Mouse (Mus musculus) hindbrain, embryonic 16.5 days (tissue): Measurements from ENCODE around the gene BC024978. TPM values are rescaled to one million over a fixed set of nuclear protein-coding genes. Genes with fewer than 3 reads are reported as not detected.

Source experiments
- ATAC-seq: fragments of 200-750 bp; cut with Nextera tagmentation; 2 replicates; pipeline ENCODE4 v1.8.0; 2017; ENCODE audit warnings: moderate TSS enrichment, moderate library complexity
- H3K27ac ChIP-seq: fragments of 300-500 bp; sonication (generic); 2 replicates; pipeline ENCODE4 v1.5.1; 2014; ENCODE audit warnings: low read depth, mild to moderate bottlenecking, control low read depth, low read length, moderate library complexity
- H3K27me3 ChIP-seq: fragments of 300-500 bp; sonication (generic); replicated peaks from 2 replicates; pipeline ENCODE4 v1.6.1; 2014; ENCODE audit warnings: low read length; ENCODE audit not compliant: control insufficient read depth, insufficient read depth
- H3K36me3 ChIP-seq: fragments of 300-500 bp; sonication (generic); 2 replicates; pipeline ENCODE4 v1.6.1; 2014; ENCODE audit warnings: mild to moderate bottlenecking, low read length, moderate library complexity, mixed read lengths; ENCODE audit not compliant: control insufficient read depth, insufficient read depth
- H3K4me1 ChIP-seq: fragments of 300-500 bp; sonication (generic); 2 replicates; pipeline ENCODE4 v1.6.1; 2014; ENCODE audit warnings: low read depth, low read length; ENCODE audit not compliant: control insufficient read depth, insufficient read depth
- H3K4me2 ChIP-seq: fragments of 300-500 bp; sonication (generic); 2 replicates; pipeline ENCODE4 v1.6.1; 2014; ENCODE audit warnings: mild to moderate bottlenecking, low read length, control low read depth, moderate library complexity
- H3K4me3 ChIP-seq: fragments of 300-500 bp; sonication (generic); 2 replicates; pipeline ENCODE4 v1.5.1; 2014; ENCODE audit warnings: mild to moderate bottlenecking, low read length, control low read depth, moderate library complexity
- H3K9ac ChIP-seq: fragments of 300-500 bp; sonication (generic); 2 replicates; pipeline ENCODE4 v1.6.1; 2014; ENCODE audit warnings: low read depth, mild to moderate bottlenecking, control low read depth, low read length, moderate library complexity
- H3K9me3 ChIP-seq: fragments of 300-500 bp; sonication (generic); 2 replicates; pipeline ENCODE4 v1.6.1; 2014; ENCODE audit warnings: mild to moderate bottlenecking, low read length, moderate library complexity; ENCODE audit not compliant: control insufficient read depth
- WGBS: fragments of 180-500 bp; shearing (Covaris S2); extraction: QIAGEN DNeasy Blood & Tissue Kit; methylation state at CpG from one replicate; pipeline ENCODE4 v1.1.7; 2014; 5-methylcytosine and 5-hydroxymethylcytosine counted together
- microRNA counts: library from miRNA; unstranded; fragments of <30 nt; microRNA quantifications from one replicate; lab custom pipeline; 2016
- microRNA-seq: library from miRNA; unstranded; fragments of <30 nt; microRNA quantifications from one replicate; pipeline ENCODE4, GENCODE M21; 2017
- polyA plus RNA-seq: library from polyadenylated mRNA; unstranded; fragments of >200 nt; fragmentation: Nextera tagmentation; extraction: Ambion mirVana; gene quantifications from 2 replicates; pipeline ENCODE4 v1.2.1, GENCODE M21; 2015

BC024978 gene
- polyA plus RNA-seq, 1 experiment from 2014 or later: 2.7 TPM

DNA sequence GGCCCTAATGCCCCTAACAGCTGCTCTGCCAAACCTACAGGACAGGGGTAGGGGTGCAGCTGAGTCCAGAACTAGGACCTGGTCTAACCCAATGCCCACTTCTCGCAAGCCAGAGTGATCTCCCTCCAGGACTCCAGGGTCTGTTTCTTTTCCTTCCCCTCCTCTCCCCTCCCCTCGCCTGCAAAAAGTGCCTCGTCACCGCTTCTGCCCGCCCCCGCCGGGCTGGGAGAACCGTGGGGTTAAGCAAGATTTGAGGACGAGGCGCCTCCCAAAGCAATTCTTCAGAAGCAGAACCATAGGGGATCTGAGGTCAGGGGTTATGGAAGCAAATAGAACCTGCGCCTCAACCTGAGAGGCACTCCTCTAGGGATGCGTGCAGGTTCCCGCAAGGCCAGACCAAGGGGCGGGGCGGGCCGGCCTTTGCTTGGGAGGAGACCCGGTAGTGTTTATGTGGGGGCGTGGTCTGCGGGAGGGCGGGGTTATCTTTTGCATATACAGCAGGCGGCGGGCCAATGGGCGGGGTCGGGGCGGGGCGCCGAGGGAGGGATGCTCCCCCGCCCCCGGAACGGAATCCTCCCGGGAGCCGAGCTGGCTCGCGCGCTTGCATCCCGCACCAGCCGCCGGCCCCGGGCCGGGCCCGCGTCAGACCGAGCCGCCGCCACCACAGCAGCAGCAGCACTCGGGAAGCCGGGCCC, 62.8 kb downstream of the BC024978 start, which contains the start of gene Numbl:
Numbl (plus strand) TSS at position 229 of the 695 bp plus-strand sequence.
- Histone ChIP-seq H3K4me3 (peak within 1 kb of the TSS; percentile 72), H3K36me3 (peaks cover 11% of the 10 kb centered on the region), H3K9ac (peak within 1 kb of the TSS; percentile 80), H3K9me3 (no peaks in the 10 kb centered on the region), H3K4me2 (peak within 1 kb of the TSS; percentile 89), H3K27me3 (no peaks in the 10 kb centered on the region), H3K4me1 (peaks cover 28% of the 10 kb centered on the region), H3K27ac (peak within 1 kb of the TSS; percentile 92)
- WGBS: under 1% methylated on average over 35 of the region's 47 CpGs
- ATAC-seq: peak; percentile 73

DNA sequence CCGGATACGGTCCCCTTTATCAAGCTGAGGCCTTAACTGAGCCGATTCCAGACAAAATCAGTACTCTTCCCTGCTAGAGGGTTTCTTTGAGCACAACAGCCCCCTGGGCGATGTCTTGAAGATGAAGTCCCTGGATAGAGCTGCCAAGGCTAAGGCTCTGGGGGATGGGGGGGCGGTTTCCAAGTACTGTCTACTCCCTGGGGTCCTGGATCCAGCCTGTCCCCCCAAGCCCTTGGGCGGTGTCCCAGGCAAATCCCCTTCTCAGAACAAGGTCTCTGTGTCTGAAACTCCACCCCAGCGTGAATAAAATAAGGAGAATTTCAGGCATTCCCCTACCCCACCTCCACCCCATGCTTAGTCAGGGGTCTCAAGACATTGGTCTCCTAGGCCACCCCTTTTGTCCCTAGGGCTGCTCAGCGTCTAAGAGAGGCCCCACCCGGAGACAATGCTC, 63.7 kb downstream of the BC024978 start:
- Histone ChIP-seq H3K4me3 (peak overlapping the region; percentile 72), H3K27me3 (no peaks in the 10 kb centered on the region), H3K9ac (peak overlapping the region; percentile 80), H3K9me3 (no peaks in the 10 kb centered on the region), H3K36me3 (peaks cover 15% of the 10 kb centered on the region), H3K4me2 (peak overlapping the region; percentile 89), H3K27ac (peak overlapping the region; percentile 92), H3K4me1 (peaks cover 28% of the 10 kb centered on the region)
- peak; percentile 7; the same call in 1 of the 2 replicates for ATAC-seq
- WGBS: 2% methylated on average over 9 of the region's 9 CpGs

DNA sequence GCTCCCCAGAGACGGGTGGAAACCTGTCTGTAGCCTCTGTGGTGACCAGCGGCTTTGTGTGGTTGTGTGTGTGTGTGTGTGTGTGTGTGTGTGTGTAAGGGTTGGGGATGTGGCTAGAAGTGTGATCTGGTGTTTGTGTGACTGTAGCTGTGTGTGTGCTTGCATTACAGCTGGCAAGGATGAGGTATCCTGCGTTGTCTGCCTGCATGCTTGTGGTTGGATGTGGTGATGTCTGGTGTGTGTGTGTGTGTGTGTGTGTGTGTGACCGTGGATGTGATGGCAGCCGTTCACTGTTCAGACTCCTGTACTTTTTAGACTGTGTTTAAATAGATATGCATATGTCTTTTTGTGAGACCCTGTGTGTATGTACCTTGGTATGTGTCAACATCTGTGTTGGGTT, 64.2 kb downstream of the BC024978 start:
- Histone ChIP-seq H3K27ac (peak overlapping the region; percentile 92), H3K9me3 (no peaks in the 10 kb centered on the region), H3K4me3 (peak overlapping the region; percentile 72), H3K9ac (peak overlapping the region; percentile 80), H3K36me3 (peaks cover 19% of the 10 kb centered on the region), H3K27me3 (no peaks in the 10 kb centered on the region), H3K4me2 (peak overlapping the region; percentile 89), H3K4me1 (peaks cover 28% of the 10 kb centered on the region)
- 12% methylated on average over 5 of the region's 5 CpGs for WGBS
- 0 out of 2 replicates have a peak, but pooled peaks have one; percentile 1 for ATAC-seq

MicroRNA genes within 50 kb of the gene (microRNA counts, 519-probe panel; counts per million panel counts)
- microRNA mmu-miR-1191 (lab: Ali Mortazavi, UCI): 1,140 counts per million, percentile 8 among the panel's probes with 10 or more counts

Small RNAs within 50 kb of the gene (microRNA-seq; reads per million reads assigned to microRNA genes)
- gene Mir1191: 1.2 reads per million
- 0.62 reads per million for gene Mir3101

Other genes with a start within 250 kb of the BC024978 start
- not detected in 2 replicates for gene Cyp2a12, start 166.7 kb upstream of the BC024978 start, polyA plus RNA-seq
- gene Cyp2f2, start 75.9 kb upstream of the BC024978 start, polyA plus RNA-seq: 0.16 and 0.34 TPM in 2 replicates
- gene Cyp2t4, start 42.1 kb upstream of the BC024978 start, polyA plus RNA-seq: 0.13 and 0.30 TPM in 2 replicates
- gene Egln2, start 29.0 kb upstream of the BC024978 start, polyA plus RNA-seq: 92.7 and 102 TPM in 2 replicates
- 112 and 118 TPM in 2 replicates for gene Rab4b, start 16.9 kb upstream of the BC024978 start, polyA plus RNA-seq
- not detected in 2 replicates for gene Gm21983, start 14.7 kb upstream of the BC024978 start, polyA plus RNA-seq
- 30.3 and 40.5 TPM in 2 replicates for gene Mia, start 14.6 kb upstream of the BC024978 start, polyA plus RNA-seq
- 177 and 194 TPM in 2 replicates for gene Snrpa, start 490 bp downstream of the BC024978 start, polyA plus RNA-seq
- 5.7 and 5.9 TPM in 2 replicates for gene Itpkc, start 32.9 kb downstream of the BC024978 start, polyA plus RNA-seq
- 21.8 and 23.9 TPM in 2 replicates for gene Coq8b, start 37.2 kb downstream of the BC024978 start, polyA plus RNA-seq
- 54.4 and 59.5 TPM in 2 replicates for gene Numbl, start 62.7 kb downstream of the BC024978 start, polyA plus RNA-seq
- gene Ltbp4, start 141.9 kb downstream of the BC024978 start, polyA plus RNA-seq: 14.1 and 17.2 TPM in 2 replicates
- gene Shkbp1, start 160.2 kb downstream of the BC024978 start, polyA plus RNA-seq: 31.6 and 38.0 TPM in 2 replicates
- gene Gm20479, start 161.6 kb downstream of the BC024978 start, polyA plus RNA-seq: not detected in 2 replicates